Mouse (Mus musculus) midbrain, embryonic 13.5 days (tissue): ENCODE measurements around the gene Sec14l3. TPM values are rescaled to one million over a fixed set of nuclear protein-coding genes. Genes with fewer than 3 reads are reported as not detected.
A peak's percentile ranks its signal among the peaks of the same experiment; 100 is the strongest.
"Not testable (repeated sequence)": the region's sequence is repeated elsewhere in the genome, so short reads cannot be mapped to it uniquely, and the experiment has no call there.

Source experiments
- ATAC-seq: fragments of 200-750 bp; cut with Nextera tagmentation; 2 replicates; pipeline ENCODE4 v1.8.0; 2017; ENCODE audit warnings: mild to moderate bottlenecking, moderate TSS enrichment, moderate library complexity
- H3K27ac ChIP-seq: fragments of 300-500 bp; sonication (generic); 2 replicates; pipeline ENCODE4 v1.5.1; 2015; ENCODE audit warnings: inconsistent platforms, mild to moderate bottlenecking, moderate library complexity
- H3K27me3 ChIP-seq: fragments of 300-500 bp; sonication (generic); 2 replicates; pipeline ENCODE4 v1.6.1; 2015; ENCODE audit warnings: mild to moderate bottlenecking, inconsistent platforms
- H3K36me3 ChIP-seq: fragments of 300-500 bp; sonication (generic); 2 replicates; pipeline ENCODE4 v1.6.1; 2015; ENCODE audit warnings: mild to moderate bottlenecking, inconsistent platforms
- H3K4me1 ChIP-seq: fragments of 300-500 bp; sonication (generic); replicated peaks from 2 replicates; pipeline ENCODE4 v1.6.1; 2015; ENCODE audit warnings: inconsistent platforms
- H3K4me2 ChIP-seq: fragments of 300-500 bp; sonication (generic); replicated peaks from 2 replicates; pipeline ENCODE4 v1.6.1; 2015; ENCODE audit warnings: moderate library complexity, mild to moderate bottlenecking, inconsistent platforms
- H3K4me3 ChIP-seq: fragments of 300-500 bp; sonication (generic); replicated peaks from 2 replicates; pipeline ENCODE4 v1.5.1; 2015; ENCODE audit warnings: mild to moderate bottlenecking, inconsistent platforms
- H3K9ac ChIP-seq: fragments of 300-500 bp; sonication (generic); replicated peaks from 2 replicates; pipeline ENCODE4 v1.6.1; 2015; ENCODE audit warnings: mild to moderate bottlenecking, inconsistent platforms
- H3K9me3 ChIP-seq: fragments of 300-500 bp; sonication (generic); 2 replicates; pipeline ENCODE4 v1.6.1; 2016; ENCODE audit warnings: mild to moderate bottlenecking, inconsistent platforms
- WGBS: fragments of 180-500 bp; shearing (Covaris S2); methylation state at CpG from one replicate; pipeline ENCODE4 v1.1.7; 2015; 5-methylcytosine and 5-hydroxymethylcytosine counted together
- polyA plus RNA-seq: library from polyadenylated mRNA; unstranded; fragments of >200 nt; fragmentation: Nextera tagmentation; extraction: Ambion mirVana; gene quantifications from 2 replicates; pipeline ENCODE4 v1.2.1, GENCODE M21; 2015

Sec14l3 gene
- polyA plus RNA-seq, 1 experiment from 2014 or later: not detected

DNA sequence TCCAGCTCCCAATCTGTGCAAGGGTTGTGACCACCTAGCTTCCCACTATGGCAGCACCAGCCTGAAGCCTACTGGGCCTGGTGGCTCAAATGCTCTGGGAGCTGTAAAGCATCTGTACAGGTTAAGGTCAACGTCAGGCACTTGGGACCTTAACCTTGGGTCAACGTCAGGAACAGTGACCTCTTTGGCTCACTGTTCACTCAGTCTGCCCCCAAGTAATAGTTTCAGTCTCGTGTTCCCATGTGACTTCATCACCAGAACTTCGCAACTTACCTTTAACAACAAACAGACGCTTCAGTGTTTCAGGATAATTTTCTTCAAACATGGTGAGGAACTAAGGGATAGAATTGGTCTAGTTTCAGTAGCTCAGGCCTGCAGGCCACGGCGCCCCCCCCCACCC lies 44.0 kb downstream of the Sec14l3 start:
- Histone ChIP-seq H3K4me1 (no peaks in the 10 kb centered on the region), H3K9ac (no peak overlapping the region), H3K4me3 (no peak overlapping the region), H3K27me3 (no peaks in the 10 kb centered on the region), H3K36me3 (peaks cover 19% of the 10 kb centered on the region), H3K4me2 (no peak overlapping the region), H3K9me3 (no peaks in the 10 kb centered on the region), H3K27ac (no peak overlapping the region)
- WGBS: 85% methylated on average over 7 of the region's 7 CpGs
- no peak for ATAC-seq

DNA sequence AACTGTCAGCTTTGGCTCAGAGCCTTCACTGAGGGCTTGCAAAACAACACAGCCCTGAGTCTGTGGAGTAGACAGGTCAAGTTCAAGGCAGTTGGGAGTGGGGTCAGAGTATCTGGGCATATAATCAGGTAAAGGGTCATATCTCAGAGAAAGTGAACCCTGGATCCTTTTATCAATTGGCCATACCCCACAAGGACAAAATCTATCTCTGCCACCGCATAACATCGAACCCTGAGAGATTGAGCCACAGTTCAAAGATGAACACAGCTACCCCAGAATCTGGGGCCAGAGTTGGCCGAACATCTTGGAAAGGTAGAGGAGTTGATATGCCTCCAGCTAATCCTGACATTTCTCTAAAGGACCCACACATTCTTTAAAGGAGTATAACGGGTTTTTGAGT lies 47.4 kb downstream of the Sec14l3 start:
- Histone ChIP-seq H3K4me3 (no peak overlapping the region), H3K27me3 (0 out of 2 replicates have a peak, but pooled peaks cover 3% of the 10 kb centered on the region), H3K27ac (no peak overlapping the region), H3K9me3 (no peaks in the 10 kb centered on the region), H3K36me3 (peaks cover 19% of the 10 kb centered on the region), H3K4me2 (no peak overlapping the region), H3K9ac (no peak overlapping the region), H3K4me1 (0 out of 2 replicates have a peak, but pooled peaks cover 2% of the 10 kb centered on the region)
- ATAC-seq: no peak
- 92% methylated on average over 4 of the region's 4 CpGs for WGBS

DNA sequence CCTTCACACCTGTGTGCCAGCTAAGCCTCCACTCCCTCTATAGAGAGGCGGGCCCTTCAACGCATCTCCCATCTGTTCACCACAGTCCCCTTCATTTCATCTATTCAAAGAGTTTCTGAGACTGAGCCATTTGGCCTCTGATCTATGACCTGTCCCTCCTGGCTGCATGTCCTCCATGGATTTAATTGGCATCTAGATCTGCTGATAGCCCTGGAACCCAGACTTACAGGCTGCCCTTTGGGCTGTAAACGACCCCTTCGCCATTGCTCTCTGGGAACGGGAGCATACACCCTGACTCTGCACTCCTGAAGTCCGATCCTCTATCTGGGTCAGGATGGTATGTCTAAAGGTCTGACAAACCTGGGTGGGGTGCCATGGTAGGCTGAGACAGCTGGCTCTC lies 48.2 kb downstream of the Sec14l3 start:
- peaks cover 19% of the 10 kb centered on the region for H3K36me3 ChIP-seq
- H3K9ac ChIP-seq: no peak overlapping the region
- 84% methylated on average over 6 of the region's 6 CpGs for WGBS
- no peak for ATAC-seq
- no peak overlapping the region for H3K4me3 ChIP-seq
- peaks cover 12% of the 10 kb centered on the region for H3K27me3 ChIP-seq
- H3K4me1 ChIP-seq: peaks cover 10% of the 10 kb centered on the region
- no peak overlapping the region for H3K27ac ChIP-seq
- no peak overlapping the region for H3K4me2 ChIP-seq
- no peaks in the 10 kb centered on the region for H3K9me3 ChIP-seq

DNA sequence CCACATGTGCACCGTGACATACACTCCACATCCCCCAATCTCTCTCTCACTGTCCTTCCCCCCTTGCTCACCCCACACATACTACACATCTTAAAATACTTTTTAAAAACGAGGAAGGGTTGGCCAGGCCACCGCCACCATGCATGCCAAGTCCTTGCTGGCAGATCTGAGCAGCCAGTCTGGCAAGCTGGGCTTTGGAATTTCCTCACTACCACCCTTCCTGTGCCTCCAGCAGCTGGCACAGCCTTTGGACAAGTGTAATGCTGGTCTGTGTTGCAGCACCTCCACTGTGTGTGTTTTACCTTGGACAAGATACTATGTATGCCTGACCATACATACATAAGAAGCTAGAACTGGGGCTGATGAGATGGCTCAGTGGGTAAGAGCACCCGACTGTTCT lies 48.9 kb downstream of the Sec14l3 start:
- Histone ChIP-seq H3K9ac (no peak overlapping the region), H3K4me2 (no peak overlapping the region), H3K4me3 (no peak overlapping the region), H3K27ac (no peak overlapping the region), H3K4me1 (peaks cover 15% of the 10 kb centered on the region), H3K36me3 (peaks cover 15% of the 10 kb centered on the region), H3K27me3 (peaks cover 15% of the 10 kb centered on the region), H3K9me3 (no peaks in the 10 kb centered on the region)
- no peak for ATAC-seq
- 84% methylated on average over 4 of the region's 4 CpGs for WGBS

DNA sequence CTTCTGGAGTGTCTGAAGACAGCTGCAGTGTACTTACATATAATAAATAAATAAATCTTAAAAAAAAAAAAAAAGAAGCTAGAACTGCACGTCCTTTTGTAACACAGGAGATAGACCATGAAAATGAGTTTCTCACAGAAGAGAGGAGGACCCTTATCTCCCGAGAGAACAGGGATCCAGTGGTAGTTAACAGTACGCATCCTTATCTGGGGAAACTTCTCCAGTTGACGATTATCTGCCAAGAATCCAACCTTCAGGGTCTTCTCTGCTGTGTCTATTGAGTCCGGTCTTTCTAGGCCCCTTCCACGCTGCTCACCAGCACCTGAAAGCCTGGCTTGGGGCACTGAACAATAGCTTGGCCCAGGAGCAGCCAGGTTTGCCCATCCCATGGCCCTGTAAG lies 49.3 kb downstream of the Sec14l3 start:
- no peak overlapping the region for H3K9ac ChIP-seq
- H3K9me3 ChIP-seq: no peaks in the 10 kb centered on the region
- peaks cover 19% of the 10 kb centered on the region for H3K4me1 ChIP-seq
- H3K4me2 ChIP-seq: no peak overlapping the region
- no peak for ATAC-seq
- H3K27me3 ChIP-seq: peaks cover 15% of the 10 kb centered on the region
- peaks cover 10% of the 10 kb centered on the region for H3K36me3 ChIP-seq
- WGBS: 89% methylated on average over 6 of the region's 6 CpGs
- no peak overlapping the region for H3K4me3 ChIP-seq
- H3K27ac ChIP-seq: no peak overlapping the region

DNA sequence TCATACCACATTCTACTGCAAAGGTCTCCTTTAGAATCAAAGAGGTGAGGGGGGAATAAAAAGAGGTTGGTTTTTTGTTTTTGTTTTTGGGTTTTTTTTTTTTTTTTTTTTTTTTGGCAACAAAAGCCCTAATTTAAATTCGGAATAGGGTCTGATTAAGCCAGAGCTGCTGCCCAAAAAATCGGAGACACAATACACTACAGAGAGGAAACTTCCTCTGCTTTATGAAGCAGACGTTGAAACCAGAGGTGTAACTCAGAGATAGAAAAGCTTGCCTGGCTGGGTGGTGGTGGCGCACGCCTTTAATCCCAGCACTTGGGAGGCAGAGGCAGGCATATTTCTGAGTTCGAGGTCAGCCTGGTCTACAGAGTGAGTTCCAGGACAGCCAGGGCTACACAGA lies 49.9 kb downstream of the Sec14l3 start:
- not testable (repeated sequence) for ATAC-seq, H3K4me3 ChIP-seq, H3K4me2 ChIP-seq, H3K9ac ChIP-seq, H3K27ac ChIP-seq, H3K9me3 ChIP-seq
- Histone ChIP-seq H3K27me3 (peaks cover 20% of the 10 kb centered on the region), H3K36me3 (peaks cover 10% of the 10 kb centered on the region), H3K4me1 (peaks cover 20% of the 10 kb centered on the region)
- WGBS: 73% methylated on average over 6 of the region's 6 CpGs

DNA sequence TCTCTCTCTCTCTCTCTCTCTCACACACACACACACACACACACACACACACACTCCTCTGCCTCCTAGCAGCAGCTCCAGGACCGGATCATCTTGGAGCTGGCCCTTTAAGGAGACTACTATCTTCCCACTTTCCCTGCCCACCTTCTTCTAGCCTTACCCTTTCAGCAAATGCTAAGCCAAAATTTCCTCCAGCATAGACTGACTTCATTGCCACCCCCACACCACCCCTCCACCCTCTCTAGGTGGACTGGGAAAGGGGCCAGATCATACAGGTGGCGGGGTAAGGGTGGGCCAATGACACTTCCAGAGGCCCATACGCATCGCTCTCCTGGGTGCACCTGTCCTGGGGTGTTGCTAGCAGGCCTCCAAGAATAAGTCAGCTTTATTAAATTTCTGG lies 50.8 kb downstream of the Sec14l3 start:
- Histone ChIP-seq H3K9me3 (no peaks in the 10 kb centered on the region), H3K9ac (no peak overlapping the region), H3K4me3 (no peak overlapping the region), H3K27ac (no peak overlapping the region), H3K4me2 (no peak overlapping the region), H3K27me3 (peaks cover 28% of the 10 kb centered on the region), H3K36me3 (peaks cover 8% of the 10 kb centered on the region), H3K4me1 (peaks cover 20% of the 10 kb centered on the region)
- 93% methylated on average over 4 of the region's 4 CpGs for WGBS
- no peak for ATAC-seq

DNA sequence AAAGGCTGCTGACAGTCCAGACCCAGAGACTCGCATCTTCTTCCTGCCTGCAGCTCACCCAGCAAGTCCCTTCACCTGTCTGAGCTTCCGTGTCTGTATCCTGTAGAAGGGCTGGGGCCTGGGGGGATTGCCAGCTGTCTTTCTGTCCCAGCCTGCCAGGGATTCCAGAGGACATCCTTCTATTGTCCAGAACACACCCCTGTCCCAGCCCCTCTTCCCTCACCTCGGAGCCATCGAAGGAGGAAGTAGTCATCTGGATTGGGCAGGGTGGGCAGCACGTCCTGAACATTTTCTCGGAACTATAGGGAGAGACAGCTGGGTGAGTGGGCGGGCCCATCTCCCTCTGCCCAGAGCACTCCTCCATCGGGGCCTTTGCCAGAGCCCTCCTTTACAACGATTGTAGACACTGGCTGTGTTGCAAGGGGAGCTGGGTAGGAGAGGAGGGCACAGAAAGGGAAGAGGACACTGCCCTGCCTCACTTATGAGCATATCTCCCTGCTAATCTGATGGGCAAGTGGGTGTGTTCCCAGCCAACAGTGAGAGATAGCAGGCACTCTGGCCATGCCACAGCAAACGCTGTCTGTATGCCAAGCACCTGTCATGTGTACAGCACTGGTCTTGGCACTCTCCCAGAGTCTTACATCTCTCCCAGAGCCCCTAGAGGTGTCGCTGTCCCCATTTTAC lies 52.0 kb downstream of the Sec14l3 start:
- Histone ChIP-seq H3K27ac (no peak overlapping the region), H3K4me1 (peaks cover 20% of the 10 kb centered on the region), H3K27me3 (peaks cover 28% of the 10 kb centered on the region), H3K4me3 (no peak overlapping the region), H3K36me3 (no peaks in the 10 kb centered on the region), H3K9me3 (no peaks in the 10 kb centered on the region), H3K9ac (no peak overlapping the region), H3K4me2 (no peak overlapping the region)
- 66% methylated on average over 11 of the region's 11 CpGs for WGBS
- ATAC-seq: no peak

DNA sequence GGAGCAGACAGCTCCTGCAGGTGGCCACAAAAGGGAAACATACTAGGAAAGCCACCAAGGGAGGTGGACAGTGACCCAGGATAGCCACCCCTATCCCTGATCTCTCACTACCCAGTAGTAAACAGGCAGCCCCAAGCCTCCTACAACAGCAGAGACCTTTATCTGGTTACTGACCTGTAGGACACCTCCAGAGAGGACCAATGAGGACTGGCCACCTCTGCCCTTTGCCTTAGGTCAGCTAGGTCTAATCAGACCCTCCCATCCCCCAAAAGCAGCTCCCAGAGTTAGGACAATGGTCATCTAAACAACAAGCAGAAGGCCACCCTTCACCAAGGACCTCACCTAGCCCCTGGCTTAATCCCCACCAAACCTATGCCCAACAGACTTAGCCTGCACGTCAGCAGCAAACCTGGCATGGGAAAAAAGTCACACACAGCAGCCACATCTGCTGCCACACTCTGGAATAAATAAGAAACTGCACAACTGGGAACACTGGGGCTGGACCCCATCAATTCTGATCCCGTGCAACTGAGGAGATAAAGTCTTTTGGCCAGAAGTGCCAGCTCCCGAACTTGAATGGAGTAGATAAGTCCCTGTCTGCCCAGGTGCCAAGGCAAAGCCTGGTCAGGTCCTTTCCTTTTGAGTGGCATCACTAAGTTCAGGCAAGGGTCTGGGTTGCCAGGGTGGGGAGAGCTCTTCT lies 52.9 kb downstream of the Sec14l3 start:
- 30% methylated on average over 3 of the region's 3 CpGs for WGBS
- peak; percentile 8; the same call in 1 of the 2 replicates for ATAC-seq
- peaks cover 28% of the 10 kb centered on the region for H3K27me3 ChIP-seq
- H3K4me1 ChIP-seq: peaks cover 20% of the 10 kb centered on the region
- no peak overlapping the region for H3K27ac ChIP-seq
- H3K4me2 ChIP-seq: peak overlapping the region; percentile 88
- H3K9me3 ChIP-seq: no peaks in the 10 kb centered on the region
- peak overlapping the region; percentile 81 for H3K9ac ChIP-seq
- no peaks in the 10 kb centered on the region for H3K36me3 ChIP-seq
- H3K4me3 ChIP-seq: peak overlapping the region; percentile 62

DNA sequence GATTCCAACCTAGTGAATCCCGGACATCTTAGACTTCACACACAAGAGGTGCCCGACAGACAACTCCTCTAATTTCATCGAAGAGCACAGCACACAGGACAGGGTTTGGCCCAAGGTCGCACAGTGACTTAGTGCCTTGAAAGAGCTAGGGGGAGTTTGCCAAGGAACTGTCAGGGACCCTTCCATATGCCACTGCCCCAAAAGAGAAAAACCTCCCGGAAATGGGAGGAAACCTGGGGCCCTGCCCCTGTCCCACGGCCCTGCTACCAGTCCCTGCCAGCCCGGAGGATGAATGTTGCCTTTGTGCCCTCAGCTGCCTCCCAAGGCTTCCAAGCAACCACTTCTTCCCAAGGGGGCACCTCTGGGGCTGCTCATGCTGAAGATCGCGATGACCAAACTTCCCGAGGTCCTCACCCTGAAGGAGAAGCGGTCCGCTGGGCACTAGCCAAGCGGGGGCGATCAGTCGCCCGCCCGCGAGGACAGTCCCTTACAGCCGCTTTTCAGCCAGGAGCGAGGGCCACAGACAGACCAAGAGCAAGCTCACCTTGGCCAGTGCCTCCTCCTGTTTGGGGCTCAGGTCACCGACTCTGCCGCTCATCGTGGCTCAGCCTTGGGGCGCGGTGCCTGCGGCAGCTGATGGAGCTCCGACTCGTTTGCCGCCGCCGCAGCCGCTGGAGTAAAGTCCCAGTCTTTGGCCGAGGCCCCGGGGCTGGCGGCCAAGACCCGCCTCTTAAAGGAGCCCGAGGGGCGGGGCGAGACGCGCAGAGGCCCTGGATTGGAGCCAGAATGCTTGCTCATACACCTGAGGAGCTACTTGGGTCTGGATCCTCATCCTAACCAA lies 53.7 kb downstream of the Sec14l3 start:
- WGBS: 3% methylated on average over 41 of the region's 41 CpGs
- Histone ChIP-seq H3K9ac (peak overlapping the region; percentile 81), H3K36me3 (no peaks in the 10 kb centered on the region), H3K9me3 (no peaks in the 10 kb centered on the region), H3K4me1 (peaks cover 20% of the 10 kb centered on the region), H3K4me3 (peak overlapping the region; percentile 62), H3K27ac (peak overlapping the region; percentile 5; the same call in 1 of the 2 replicates), H3K4me2 (peak overlapping the region; percentile 88), H3K27me3 (peaks cover 28% of the 10 kb centered on the region)
- ATAC-seq: peak; percentile 61

DNA sequence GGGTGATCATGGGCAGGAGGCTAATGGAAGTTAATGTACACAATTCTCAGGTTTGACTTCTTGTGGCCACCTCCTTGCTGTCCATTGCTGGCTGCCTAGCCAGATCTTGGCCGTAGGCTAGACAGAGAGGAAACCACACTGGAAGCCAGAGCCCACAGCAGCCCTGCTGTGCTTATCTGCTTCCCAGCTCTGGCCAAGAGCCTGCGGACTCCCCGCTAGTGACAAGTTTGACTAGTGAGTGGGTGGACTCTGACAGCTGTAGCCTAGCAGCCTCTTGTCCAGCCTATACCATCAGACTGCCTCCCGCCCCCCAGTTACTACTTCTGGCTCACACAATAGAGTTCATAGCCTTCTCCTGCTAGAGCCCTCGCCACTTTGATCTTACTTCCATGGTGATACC lies 55.0 kb downstream of the Sec14l3 start:
- Histone ChIP-seq H3K27me3 (peaks cover 28% of the 10 kb centered on the region), H3K27ac (no peak overlapping the region), H3K4me2 (no peak overlapping the region), H3K9ac (no peak overlapping the region), H3K36me3 (no peaks in the 10 kb centered on the region), H3K4me1 (peaks cover 20% of the 10 kb centered on the region), H3K4me3 (no peak overlapping the region), H3K9me3 (no peaks in the 10 kb centered on the region)
- ATAC-seq: no peak
- 86% methylated on average over 5 of the region's 5 CpGs for WGBS

DNA sequence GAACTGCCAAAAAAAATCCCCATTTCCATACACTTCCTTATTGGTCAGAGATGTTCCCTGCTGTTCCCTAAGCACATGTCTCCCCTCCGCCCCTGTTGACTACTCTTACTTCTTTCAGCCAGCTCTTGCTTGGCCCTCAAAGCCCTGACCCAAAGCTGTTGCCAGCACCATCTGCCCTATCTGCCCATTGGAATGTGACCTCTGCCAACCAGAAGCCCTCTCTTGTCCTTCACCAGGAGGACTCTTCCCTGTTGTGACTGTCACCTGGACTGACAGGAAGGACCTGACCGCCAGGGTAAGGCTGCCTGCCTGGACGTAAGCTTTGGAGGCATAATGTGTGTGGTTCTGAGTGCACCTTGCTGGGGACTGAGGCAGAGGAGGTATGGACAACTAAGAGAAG lies 57.0 kb downstream of the Sec14l3 start:
- Histone ChIP-seq H3K4me3 (no peak overlapping the region), H3K27ac (no peak overlapping the region), H3K36me3 (no peaks in the 10 kb centered on the region), H3K4me2 (no peak overlapping the region), H3K9ac (no peak overlapping the region), H3K9me3 (peaks cover 8% of the 10 kb centered on the region; the same call in 1 of the 2 replicates), H3K27me3 (peaks cover 28% of the 10 kb centered on the region), H3K4me1 (peaks cover 20% of the 10 kb centered on the region)
- no peak for ATAC-seq
- 82% methylated on average over 3 of the region's 3 CpGs for WGBS
